Mouse (Mus musculus): Measurements from ENCODE around the gene Xbp1. TPM values are rescaled to one million over a fixed set of nuclear protein-coding genes. Genes with fewer than 3 reads are reported as not detected.
"Not testable (repeated sequence)": the region's sequence is repeated elsewhere in the genome, so short reads cannot be mapped to it uniquely, and the experiment has no call there.

Xbp1 gene
- total RNA-seq, 2 experiments from 2014 or later = 144 to 206 TPM

DNA sequence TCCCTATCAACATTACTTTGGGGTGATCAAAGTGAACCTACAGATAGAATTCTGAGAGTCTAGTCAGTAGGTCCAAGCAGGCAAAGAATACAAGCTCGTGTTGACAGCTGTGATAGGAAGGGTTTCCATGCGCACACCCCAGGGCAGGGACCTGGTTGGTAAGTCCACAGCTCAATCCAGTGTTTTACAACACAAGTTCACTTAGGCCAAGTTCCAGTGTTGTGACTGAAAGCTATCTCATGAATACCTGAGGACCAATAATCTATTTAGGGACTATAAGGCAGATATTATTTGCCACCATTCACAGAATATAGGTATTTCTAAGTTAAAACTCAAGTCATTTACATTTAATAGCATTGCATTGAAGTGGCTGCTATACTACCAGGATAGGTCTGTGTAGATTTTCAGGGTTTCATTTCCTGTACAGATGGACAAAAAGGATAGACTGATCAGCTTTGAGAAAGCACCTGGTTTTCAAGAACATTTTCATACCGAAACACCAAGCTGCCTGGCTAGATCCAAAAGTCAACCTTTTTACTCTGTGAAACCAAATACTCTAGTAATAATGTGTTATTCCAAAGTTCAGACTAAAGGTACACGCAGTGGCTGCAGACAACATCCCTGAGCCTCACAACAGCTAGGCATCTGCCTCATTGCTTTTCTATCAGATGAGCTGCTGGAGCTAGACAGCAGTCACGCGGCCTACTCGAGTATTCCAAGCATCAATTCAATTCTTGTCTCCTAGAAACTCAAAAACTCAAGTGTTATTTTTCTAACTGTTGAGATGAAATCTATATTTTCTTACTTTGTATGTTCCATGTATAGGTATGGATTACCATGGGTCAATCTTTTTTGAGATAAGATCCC, 6.3 kb downstream of the Xbp1 start:
- DNase-seq (ENCODE audit: low spot score in 2 of 2) = no peak

DNA sequence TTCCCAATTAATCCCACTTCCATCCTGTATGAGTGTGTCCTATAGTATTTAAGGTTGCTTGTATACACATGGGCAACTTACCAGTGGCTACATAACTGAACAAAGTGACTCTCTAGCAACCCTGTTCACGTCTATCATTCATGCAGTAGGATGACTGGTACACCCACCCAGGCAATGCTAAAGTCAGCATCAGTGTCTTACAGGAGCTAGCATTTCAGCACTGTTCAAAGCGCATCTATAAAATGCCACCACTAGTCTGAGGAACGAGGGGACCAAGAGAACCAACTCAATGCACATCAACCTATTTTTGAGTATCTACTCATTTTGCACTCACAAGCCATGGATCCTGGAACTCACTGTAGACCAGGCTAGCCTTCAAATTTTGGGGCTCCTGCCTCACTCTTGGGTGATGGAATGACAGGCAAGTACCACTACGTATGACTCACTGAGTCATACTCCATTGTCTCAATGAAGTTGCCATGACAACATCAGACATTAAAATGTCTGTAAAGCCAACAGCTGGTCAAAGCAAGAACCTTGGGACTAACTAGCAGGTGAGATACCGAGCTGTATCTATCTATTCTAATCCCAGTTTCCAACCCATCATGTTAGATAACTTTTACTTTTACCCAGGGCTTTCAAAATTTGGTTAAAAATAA, 7.5 kb downstream of the Xbp1 start:
- no peak for DNase-seq (ENCODE audit: low spot score in 2 of 2)

DNA sequence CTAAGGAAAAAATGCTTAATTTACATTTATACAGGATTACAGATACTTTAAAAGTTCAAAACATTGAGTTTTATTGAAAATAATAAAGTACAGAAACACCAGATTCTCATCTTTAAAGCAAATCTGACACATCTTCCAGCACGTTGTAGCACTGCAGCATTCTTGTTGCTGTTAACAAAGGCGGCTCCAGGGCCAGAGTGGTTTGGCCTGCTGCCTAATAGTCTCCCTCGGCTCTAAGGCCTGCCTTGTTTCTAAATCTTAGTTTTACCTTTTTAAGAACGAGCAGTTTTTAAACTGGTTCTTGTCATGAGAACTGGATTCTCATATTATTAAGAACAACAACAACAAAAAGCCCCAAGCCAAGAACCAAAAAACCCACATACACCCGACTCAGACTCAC, 8.4 kb downstream of the Xbp1 start:
- DNase-seq (ENCODE audit: low spot score in 2 of 2) = no peak

GRCm38 (mm10) chr11:5530172-5530571, 9.7 kb downstream of the Xbp1 start:
- DNase-seq (ENCODE audit: low spot score in 2 of 2) = no peak

DNA sequence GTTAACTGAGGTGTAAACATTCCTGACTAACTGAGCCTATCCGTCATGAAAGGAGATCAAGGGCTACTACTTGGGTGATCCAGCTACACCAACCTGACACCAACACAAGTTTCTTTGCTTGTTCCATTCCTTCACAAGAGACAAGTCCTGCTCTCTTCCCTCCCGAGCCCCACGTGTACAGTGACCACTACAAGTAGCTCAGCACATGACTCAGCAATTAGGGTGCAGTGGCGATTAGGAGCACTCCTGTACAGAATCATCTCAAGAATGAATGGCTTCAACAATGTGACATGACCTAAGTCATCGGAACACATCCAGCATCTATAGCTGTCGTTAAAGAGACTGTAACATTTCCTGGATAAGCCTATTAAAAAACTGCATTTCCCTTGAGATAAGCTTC, 10.3 kb downstream of the Xbp1 start:
- DNase-seq (ENCODE audit: low spot score in 2 of 2) = no peak

GRCm38 (mm10) chr11:5533108-5533507, 12.6 kb downstream of the Xbp1 start:
- no peak for DNase-seq (ENCODE audit: low spot score in 2 of 2)

DNA sequence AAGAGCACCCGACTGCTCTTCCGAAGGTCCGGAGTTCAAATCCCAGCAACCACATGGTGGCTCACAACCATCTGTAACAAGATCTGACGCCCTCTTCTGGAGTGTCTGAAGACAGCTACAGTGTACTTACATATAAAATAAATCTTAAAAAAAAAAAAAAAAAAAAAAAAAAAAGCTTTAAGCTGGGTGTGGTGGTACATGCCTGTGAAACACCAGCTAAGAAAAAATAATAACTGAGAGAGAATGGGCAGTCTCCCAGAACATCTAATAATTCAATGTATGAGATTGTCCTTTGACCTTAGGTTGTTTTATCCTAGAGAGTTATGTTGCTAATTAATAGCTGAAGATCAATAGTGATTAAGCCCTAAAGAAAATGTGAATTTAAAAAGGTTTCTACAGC, 17.0 kb downstream of the Xbp1 start:
- DNase-seq (ENCODE audit: low spot score in 2 of 2) = not testable (repeated sequence)

DNA sequence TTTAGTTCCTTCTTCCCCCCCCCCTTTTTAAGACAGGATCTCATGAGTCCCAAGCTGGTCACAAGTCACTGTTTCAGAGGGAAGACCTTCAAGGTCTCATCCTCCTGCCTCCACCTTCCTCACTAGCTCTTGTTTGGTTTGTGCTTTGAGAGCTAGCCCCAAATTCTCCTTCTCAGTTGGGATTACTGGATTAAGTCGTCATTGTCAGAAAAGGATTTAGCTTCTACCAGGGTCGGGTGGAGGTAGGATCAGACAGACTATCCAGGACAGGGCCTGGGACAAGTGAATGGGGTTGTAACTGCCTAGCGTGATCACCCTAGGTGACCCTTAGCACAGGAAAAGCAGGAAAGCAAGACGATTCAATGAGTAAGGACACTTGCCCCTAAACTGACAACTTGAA, 19.9 kb downstream of the Xbp1 start:
- no peak for DNase-seq (ENCODE audit: low spot score in 2 of 2)

DNA sequence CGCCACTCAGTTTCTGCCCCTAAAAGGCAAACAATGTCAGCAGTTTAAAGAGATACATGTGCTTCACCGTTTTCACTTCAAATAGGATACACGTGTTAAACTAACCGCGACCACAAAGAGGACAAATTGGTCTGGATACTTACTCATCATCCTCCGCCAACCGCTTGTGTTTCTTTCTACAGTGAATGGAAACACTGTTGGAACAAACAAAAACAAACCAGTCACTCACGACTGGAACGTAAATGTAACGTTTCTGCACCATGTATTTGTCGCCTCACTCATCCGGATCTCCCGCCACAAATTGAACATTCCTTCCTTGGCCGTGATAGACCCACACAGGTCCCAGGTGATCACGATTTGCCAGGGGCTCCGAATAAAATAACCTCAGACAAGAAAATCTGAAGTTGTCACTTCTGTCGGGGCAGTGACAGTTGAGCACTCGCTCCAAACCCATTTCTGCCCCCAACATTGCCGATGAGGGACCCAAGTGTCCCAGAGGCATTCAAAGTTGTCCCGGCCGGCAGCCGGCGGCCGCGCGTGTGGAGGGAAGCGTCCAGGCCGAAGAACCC, 20.9 kb downstream of the Xbp1 start:
- DNase-seq (ENCODE audit: low spot score in 2 of 2) = no peak

DNA sequence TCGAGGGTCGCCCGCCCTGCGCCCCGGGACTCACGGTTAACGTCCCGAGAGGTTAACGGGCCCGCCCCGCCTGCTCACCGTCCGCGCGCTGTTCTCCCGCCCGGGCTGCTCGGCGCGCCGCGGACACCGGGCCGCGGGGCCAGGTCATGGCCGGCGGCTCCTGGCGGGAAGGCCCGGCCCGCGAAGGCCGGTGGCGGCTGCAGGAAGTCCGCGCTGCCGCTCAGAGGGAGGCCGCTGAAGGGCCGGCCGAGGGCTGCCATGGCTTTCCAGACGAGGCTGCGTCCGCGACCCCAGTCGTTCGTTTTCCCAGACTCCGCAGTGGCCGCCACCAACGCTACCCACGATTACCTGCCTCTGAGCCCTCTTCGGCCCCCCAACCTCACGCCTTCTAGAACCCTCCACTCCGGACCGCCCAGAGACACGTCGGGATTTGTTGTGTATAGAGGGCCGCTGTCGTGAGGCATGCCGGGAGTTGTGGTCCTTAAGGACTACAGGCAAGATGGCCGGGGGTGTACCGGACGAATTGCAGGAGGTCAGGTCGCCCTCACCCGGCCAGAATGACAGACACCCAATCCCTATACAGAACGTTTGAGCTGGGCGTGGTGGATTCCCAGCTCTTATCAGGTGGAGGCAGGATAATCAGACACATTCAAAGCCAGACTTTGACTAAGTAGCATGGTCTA, 21.5 kb downstream of the Xbp1 start, which contains the start of gene Ccdc117:
TSS of gene Ccdc117 (minus strand) at position 389 of the 683 bp plus-strand sequence.
- DNase-seq (ENCODE audit: low spot score in 2 of 2) = peak; percentile 80 to 82

GRCm38 (mm10) chr11:5542482-5543185, 22.2 kb downstream of the Xbp1 start:
- no peak for DNase-seq (ENCODE audit: low spot score in 2 of 2)

- DNase-seq (ENCODE audit: low spot score in 2 of 2) = no peak
Measured at GRCm38 (mm10) chr11:5543281-5543680, 22.8 kb downstream of the Xbp1 start.

- DNase-seq (ENCODE audit: low spot score in 2 of 2) = not testable (repeated sequence)
Measured at GRCm38 (mm10) chr11:5544709-5545108, 24.2 kb downstream of the Xbp1 start.

- no peak for DNase-seq (ENCODE audit: low spot score in 2 of 2)
Measured at GRCm38 (mm10) chr11:5545457-5545856, 25.0 kb downstream of the Xbp1 start.

DNA sequence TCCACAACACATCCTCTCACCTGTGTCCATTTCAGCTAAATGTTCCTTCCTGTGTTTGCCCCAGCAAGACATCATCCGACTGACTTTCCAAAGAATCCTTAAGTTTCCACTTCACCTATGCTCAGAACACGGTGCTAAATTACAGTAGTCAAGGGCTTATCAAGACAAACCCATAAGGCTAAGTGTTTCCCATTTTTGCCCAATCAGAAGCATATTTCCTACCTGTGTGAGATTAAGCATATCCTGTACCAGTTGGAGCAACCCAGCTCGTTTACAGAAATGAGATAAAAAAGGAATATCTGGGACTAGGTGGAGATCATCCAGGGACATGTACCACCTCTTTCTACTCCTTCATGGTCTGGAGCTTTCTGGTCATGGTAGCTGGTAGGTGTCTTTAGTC, 26.2 kb downstream of the Xbp1 start:
- no peak for DNase-seq (ENCODE audit: low spot score in 2 of 2)

DNA sequence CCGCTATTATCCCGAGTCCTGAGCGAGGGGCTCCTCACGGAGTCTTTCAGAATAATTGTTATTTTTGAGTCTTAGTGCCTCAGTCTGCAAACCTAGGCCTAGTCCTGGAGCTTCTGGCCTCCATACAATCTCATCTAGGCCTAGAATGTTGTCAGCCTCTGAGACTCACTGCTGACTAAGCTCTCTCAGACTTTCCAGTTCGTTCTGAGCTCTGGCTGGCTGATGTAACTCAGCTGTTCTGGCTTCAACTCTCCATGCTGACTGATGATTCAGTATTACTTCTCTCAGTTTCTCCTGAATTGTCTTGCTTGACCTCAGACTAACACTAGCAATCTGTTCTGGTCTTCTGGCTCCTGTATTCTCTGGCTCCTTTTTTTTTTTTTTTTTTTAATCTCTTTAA, 31.0 kb downstream of the Xbp1 start:
- DNase-seq (ENCODE audit: low spot score in 2 of 2) = no peak

GRCm38 (mm10) chr11:5551931-5552330, 31.5 kb downstream of the Xbp1 start:
- DNase-seq (ENCODE audit: low spot score in 2 of 2) = no peak

- no peak for DNase-seq (ENCODE audit: low spot score in 2 of 2)
Measured at GRCm38 (mm10) chr11:5560273-5560672, 39.8 kb downstream of the Xbp1 start.

DNA sequence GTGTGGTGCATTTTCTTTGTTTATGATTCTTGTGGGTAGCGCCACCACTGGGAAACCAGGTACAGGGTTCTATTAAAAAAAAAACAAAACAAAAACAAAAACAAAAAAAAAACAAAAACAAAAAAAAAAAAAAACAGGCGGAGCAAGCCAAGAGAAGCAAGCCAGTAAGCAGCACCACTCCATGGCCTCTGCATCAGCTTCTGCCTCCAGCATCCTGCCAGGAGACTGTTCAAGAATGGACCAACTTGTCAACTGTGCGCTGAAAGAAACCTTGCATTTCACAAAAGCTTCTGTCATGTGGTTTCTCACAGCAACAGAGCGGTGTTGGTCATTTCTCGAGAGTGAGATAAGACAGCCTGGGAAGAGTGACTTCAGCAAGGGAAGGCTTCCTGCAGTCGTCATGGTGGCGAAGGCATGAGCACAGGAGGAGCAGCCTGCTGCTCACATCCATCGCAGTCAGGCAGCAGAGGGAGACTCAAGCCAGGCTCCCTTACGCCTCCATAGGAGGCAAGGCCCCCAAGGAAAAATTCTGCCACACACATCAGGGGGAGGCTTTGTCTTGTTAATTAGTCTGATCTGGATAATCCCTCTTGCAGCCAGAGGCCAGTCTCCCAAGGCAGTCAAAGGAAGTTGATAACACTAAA, 42.3 kb downstream of the Xbp1 start:
- DNase-seq (ENCODE audit: low spot score in 2 of 2) = no peak

DNA sequence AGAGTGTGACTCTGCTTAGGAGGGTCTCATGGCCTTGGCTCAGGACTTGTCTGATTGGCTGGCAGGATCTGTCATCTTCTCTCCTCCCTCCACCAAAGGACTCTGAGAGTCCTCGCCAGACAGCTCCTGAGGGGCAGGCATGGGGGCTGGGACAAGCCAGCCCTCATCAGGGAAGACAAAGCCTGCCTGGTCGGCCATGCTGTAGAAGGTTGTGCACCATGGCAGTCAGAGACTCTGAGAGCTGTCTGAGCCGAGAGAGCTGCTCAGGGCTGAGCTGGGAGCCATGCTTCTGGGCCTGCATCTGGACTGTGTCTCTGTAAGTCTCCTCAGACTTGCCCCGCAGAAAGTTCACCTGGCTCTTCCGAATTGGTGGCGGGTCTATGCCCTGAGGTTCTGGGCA, 43.4 kb downstream of the Xbp1 start:
- DNase-seq (ENCODE audit: low spot score in 2 of 2) = no peak
